Mouse (Mus musculus) liver, adult 2 months (tissue): ENCODE measurements at regions not wholly inside any gene's neighbourhood (a gene's known extent, or its start where the extent isn't known, plus 50 kb on each side); places are given as distances from the start of the nearest gene placed in this dataset.
A peak's percentile ranks its signal among the peaks of the same experiment; 100 is the strongest.

Source experiments
- DNase-seq: peaks from one replicate; pipeline ENCODE4 v3.0.0-alpha.2; 2011; ENCODE audit warnings: low read depth, low spot score; ENCODE audit errors: extremely low read depth
- H3K27ac ChIP-seq: fragments of 200-500 bp; replicated peaks from 2 replicates; pipeline ENCODE4 v1.5.1; 2012; ENCODE audit warnings: low read depth, mild to moderate bottlenecking, control low read depth, inconsistent platforms, low read length; ENCODE audit not compliant: insufficient read depth
- H3K27me3 ChIP-seq: fragments of 200-500 bp; 2 replicates; pipeline ENCODE4 v1.6.1; 2012; ENCODE audit warnings: mild to moderate bottlenecking, moderate library complexity, low read length, inconsistent platforms; ENCODE audit not compliant: control insufficient read depth, insufficient read depth
- H3K36me3 ChIP-seq: fragments of 200-500 bp; 2 replicates; pipeline ENCODE4 v1.6.1; 2012; ENCODE audit warnings: low read length, inconsistent platforms; ENCODE audit not compliant: control insufficient read depth, insufficient read depth
- H3K4me1 ChIP-seq: fragments of 200-500 bp; 2 replicates; pipeline ENCODE4 v1.6.1; 2011; ENCODE audit warnings: low read length; ENCODE audit not compliant: control insufficient read depth, insufficient read depth
- H3K4me3 ChIP-seq: fragments of 200-500 bp; 2 replicates; pipeline ENCODE4 v1.5.1; 2011; ENCODE audit warnings: low read depth, mild to moderate bottlenecking, control low read depth, low read length, moderate library complexity; ENCODE audit not compliant: insufficient read depth
- H3K79me2 ChIP-seq: fragments of 200-500 bp; 2 replicates; pipeline ENCODE4 v1.6.1; 2012; ENCODE audit warnings: inconsistent platforms, mild to moderate bottlenecking, low read length, moderate library complexity; ENCODE audit not compliant: control insufficient read depth, insufficient read depth
- H3K9ac ChIP-seq: fragments of 200-500 bp; 2 replicates; pipeline ENCODE4 v1.6.1; 2012; ENCODE audit warnings: low read depth, mild to moderate bottlenecking, control low read depth, inconsistent platforms, low read length
- CTCF ChIP-seq: fragments of 200-500 bp; IDR thresholded peaks from 2 replicates; pipeline ENCODE4 v1.5.1; 2011; ENCODE audit warnings: low read depth, low read length, control low read depth
- POLR2A ChIP-seq: fragments of 200-500 bp; IDR thresholded peaks from 2 replicates; pipeline ENCODE4 v1.6.1; 2011; ENCODE audit warnings: low read length, control low read depth; ENCODE audit not compliant: insufficient read depth; ENCODE audit errors: extremely low read depth
- WGBS: fragments of 180-500 bp; shearing (Covaris S2); methylation state at CpG from one replicate; pipeline ENCODE4 v1.1.7; 2018; 5-methylcytosine and 5-hydroxymethylcytosine counted together

- TF ChIP-seq CTCF (no peak), POLR2A (no peak)
- H3K4me3 ChIP-seq, result no peak overlapping the region
- 45% methylated on average over 15 of the region's 15 CpGs for WGBS
- H3K4me1 ChIP-seq, result no peaks in the 10 kb centered on the region
- no peaks in the 10 kb centered on the region for H3K79me2 ChIP-seq
- no peak overlapping the region for H3K9ac ChIP-seq
- no peaks in the 10 kb centered on the region for H3K27me3 ChIP-seq
- H3K36me3 ChIP-seq, result no peaks in the 10 kb centered on the region
- DNase-seq, result no peak
- H3K27ac ChIP-seq, result no peak overlapping the region
These were observed 284.2 kb downstream of the Ndfip2 start for GRCm38 (mm10) chr14:105542486-105543145.

GRCm38 (mm10) chr14:105542090-105542485 lies 283.7 kb downstream of the Ndfip2 start:
- no peak for DNase-seq
- no peaks in the 10 kb centered on the region for H3K36me3 ChIP-seq
- H3K4me1 ChIP-seq, result no peaks in the 10 kb centered on the region
- H3K9ac ChIP-seq, result no peak overlapping the region
- WGBS, result 82% methylated on average over 8 of the region's 8 CpGs
- no peaks in the 10 kb centered on the region for H3K27me3 ChIP-seq
- H3K79me2 ChIP-seq, result no peaks in the 10 kb centered on the region
- no peak overlapping the region for H3K4me3 ChIP-seq
- no peak overlapping the region for H3K27ac ChIP-seq
- no peak for TF ChIP-seq CTCF
- TF ChIP-seq POLR2A, result no peak

- TF ChIP-seq POLR2A (no peak), CTCF (no peak)
- H3K27ac ChIP-seq, result no peak overlapping the region
- no peaks in the 10 kb centered on the region for H3K79me2 ChIP-seq
- no peaks in the 10 kb centered on the region for H3K27me3 ChIP-seq
- 23% methylated on average over 10 of the region's 10 CpGs for WGBS
- DNase-seq, result peak; percentile 3
- no peaks in the 10 kb centered on the region for H3K36me3 ChIP-seq
- no peak overlapping the region for H3K9ac ChIP-seq
- H3K4me1 ChIP-seq, result no peaks in the 10 kb centered on the region
- H3K4me3 ChIP-seq, result no peak overlapping the region
These were observed 273.9 kb downstream of the Ndfip2 start for GRCm38 (mm10) chr14:105532168-105532745.

- H3K9ac ChIP-seq, result no peak overlapping the region
These were observed 269.7 kb downstream of the Ndfip2 start for GRCm38 (mm10) chr14:105528107-105528506.

GRCm38 (mm10) chr14:105523849-105524248 lies 265.5 kb downstream of the Ndfip2 start:
- WGBS, result 94% methylated on average over 4 of the region's 4 CpGs

More at GRCm38 (mm10) chr14:105528107-105528506, 269.7 kb downstream of the Ndfip2 start:
- no peaks in the 10 kb centered on the region for H3K27me3 ChIP-seq
- no peaks in the 10 kb centered on the region for H3K79me2 ChIP-seq
- DNase-seq, result no peak
- no peak overlapping the region for H3K4me3 ChIP-seq
- H3K27ac ChIP-seq, result no peak overlapping the region
- 87% methylated on average over 6 of the region's 6 CpGs for WGBS
- no peaks in the 10 kb centered on the region for H3K36me3 ChIP-seq
- H3K4me1 ChIP-seq, result no peaks in the 10 kb centered on the region
- TF ChIP-seq CTCF (no peak), POLR2A (no peak)

GRCm38 (mm10) chr14:105522279-105522678 lies 263.9 kb downstream of the Ndfip2 start:
- 53% methylated on average over 1 of the region's 1 CpGs for WGBS
- DNase-seq, result no peak
- no peak overlapping the region for H3K4me3 ChIP-seq

More at GRCm38 (mm10) chr14:105523849-105524248, 265.5 kb downstream of the Ndfip2 start:
- Histone ChIP-seq H3K9ac (no peak overlapping the region), H3K27me3 (no peaks in the 10 kb centered on the region), H3K4me3 (no peak overlapping the region), H3K79me2 (no peaks in the 10 kb centered on the region), H3K27ac (no peak overlapping the region), H3K4me1 (no peaks in the 10 kb centered on the region), H3K36me3 (no peaks in the 10 kb centered on the region)
- no peak for DNase-seq
- TF ChIP-seq CTCF, result no peak
- no peak for TF ChIP-seq POLR2A

More at GRCm38 (mm10) chr14:105522279-105522678, 263.9 kb downstream of the Ndfip2 start:
- Histone ChIP-seq H3K36me3 (no peaks in the 10 kb centered on the region), H3K4me1 (no peaks in the 10 kb centered on the region), H3K27me3 (no peaks in the 10 kb centered on the region), H3K79me2 (no peaks in the 10 kb centered on the region), H3K9ac (no peak overlapping the region), H3K27ac (no peak overlapping the region)
- no peak for TF ChIP-seq CTCF
- no peak for TF ChIP-seq POLR2A
